Mouse (Mus musculus) layer of hippocampus, adult 9-11 months (tissue): ENCODE results near the gene Pipox.

Experiments
- DNase-seq: peaks from one replicate; pipeline ENCODE4 v3.0.0; 2022

Pipox gene

GRCm38 (mm10) chr11:77875847-77876759, 17.8 kb downstream of the Pipox start:
- DNase-seq, result no peak

- no peak for DNase-seq
Measured at GRCm38 (mm10) chr11:77875269-77875668, 18.6 kb downstream of the Pipox start.

DNA sequence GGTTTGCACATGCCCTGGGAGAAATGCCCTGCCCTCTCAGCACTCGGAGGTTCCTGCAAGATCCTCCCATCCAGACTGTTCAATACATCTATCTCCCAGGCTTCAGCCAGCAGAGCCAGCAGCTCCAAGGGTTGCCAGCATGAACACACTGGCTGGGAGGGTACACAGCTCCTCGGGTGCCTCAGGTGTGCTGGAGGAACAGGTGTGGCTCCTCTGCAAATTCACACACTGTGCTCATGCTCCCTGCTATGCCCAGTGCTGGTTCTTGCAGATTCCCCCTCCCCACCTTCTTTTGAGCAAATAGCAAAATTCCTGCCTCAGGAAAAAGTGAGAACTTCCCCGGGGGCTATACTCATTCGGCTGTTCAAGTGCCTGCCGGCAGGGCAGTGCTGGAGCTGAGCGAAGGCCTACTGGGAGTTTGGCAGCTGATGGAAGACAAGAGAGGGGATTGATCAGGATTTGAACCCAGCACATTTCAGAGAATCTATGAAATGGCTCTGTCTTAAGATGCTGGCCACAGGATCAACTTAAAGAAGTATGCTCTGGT, 19.1 kb downstream of the Pipox start:
- DNase-seq, result no peak

GRCm38 (mm10) chr11:77873116-77873515, 20.8 kb downstream of the Pipox start:
- no peak for DNase-seq

- DNase-seq, result no peak
Measured at GRCm38 (mm10) chr11:77872685-77873084, 21.2 kb downstream of the Pipox start.

DNA sequence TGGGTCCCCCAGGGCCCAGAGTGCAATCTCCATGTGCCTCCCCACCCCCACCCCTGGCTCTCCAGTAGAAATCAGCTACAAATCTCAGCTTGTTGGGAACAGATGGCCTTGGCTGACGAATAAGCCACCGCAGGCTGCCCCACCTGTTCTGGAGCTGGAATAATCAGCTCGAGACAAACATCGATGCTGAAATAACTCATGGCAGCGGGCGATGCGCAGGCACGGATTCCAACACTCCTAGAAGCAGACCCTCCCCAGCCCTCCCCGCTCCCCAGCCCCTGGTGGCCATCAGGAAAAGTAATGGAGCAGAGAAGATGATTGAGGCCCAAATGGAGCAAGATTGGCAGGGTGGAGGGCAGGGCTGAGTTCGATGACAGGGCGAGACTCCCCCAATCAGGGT, 21.7 kb downstream of the Pipox start:
- peak; percentile 85 for DNase-seq

- DNase-seq, result peak; percentile 85
Measured at GRCm38 (mm10) chr11:77871436-77871835, 22.5 kb downstream of the Pipox start.

- no peak for DNase-seq
Measured at GRCm38 (mm10) chr11:77867419-77868083, 26.3 kb downstream of the Pipox start.

- DNase-seq, result no peak
Measured at GRCm38 (mm10) chr11:77864771-77865170, 29.1 kb downstream of the Pipox start.

- no peak for DNase-seq
Measured at GRCm38 (mm10) chr11:77862887-77863286, 31.0 kb downstream of the Pipox start.

DNA sequence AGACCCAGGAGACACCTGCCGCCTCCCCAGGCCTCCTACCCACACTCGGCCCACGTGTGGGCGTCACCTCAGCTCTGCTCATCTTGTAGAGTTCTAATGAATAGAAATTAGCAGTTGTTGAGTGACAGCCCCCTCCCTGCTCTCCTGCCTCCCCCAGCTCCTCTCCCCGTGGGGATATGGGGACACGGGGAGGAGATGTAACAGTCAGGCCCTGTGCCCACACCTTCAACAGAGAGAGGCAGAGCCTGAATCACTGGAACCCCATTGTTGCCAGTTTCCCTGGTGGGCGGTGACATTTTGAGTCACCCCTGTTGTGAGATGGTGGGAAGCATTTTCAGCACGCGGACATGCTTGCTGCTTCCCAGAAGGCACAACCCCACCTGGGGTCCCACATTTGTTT, 32.9 kb downstream of the Pipox start:
- no peak for DNase-seq

DNA sequence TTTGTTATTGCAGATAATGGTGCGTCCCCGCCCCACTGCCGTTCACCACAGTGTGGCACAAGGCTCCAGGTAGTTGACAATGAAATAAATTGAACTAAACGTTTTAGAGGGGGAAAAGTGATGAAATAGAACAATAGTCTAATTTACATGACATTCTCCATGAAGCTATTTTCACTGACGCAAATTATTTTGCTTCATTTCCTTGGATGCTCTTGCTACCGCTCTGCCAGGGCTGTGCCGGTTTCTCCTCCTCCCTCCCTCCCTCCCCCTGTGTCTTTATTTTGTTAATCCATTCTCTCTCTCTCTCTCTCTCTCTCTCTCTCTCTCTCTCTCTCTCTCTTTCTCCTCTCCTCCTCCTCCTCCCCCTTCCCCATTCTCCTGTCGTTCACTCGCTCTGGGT, 35.3 kb downstream of the Pipox start:
- DNase-seq, result no peak

GRCm38 (mm10) chr11:77857089-77857488, 36.8 kb downstream of the Pipox start:
- DNase-seq, result no peak

GRCm38 (mm10) chr11:77855396-77855795, 38.5 kb downstream of the Pipox start:
- no peak for DNase-seq

GRCm38 (mm10) chr11:77854641-77855040, 39.3 kb downstream of the Pipox start:
- no peak for DNase-seq

GRCm38 (mm10) chr11:77852941-77853668, 40.8 kb downstream of the Pipox start:
- no peak for DNase-seq

DNA sequence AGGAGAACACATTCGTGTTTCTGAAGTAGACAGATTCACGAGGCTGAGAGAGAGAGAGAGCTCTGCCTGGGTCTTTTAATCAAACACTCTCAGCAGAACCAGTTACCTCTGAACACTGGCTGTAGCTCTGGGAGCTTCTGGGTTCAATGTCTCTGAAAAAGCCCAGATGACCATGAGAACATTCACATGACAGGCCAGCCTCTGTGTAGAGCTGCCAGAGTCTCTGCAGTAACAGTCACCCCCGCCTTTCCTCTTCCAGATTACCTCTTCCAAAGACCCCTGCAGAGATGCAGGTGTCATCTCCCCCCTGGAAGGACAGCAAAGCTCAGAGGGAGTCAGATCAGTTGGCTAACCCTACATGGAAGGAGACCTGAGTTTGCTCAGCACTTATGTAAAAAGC, 41.7 kb downstream of the Pipox start:
- no peak for DNase-seq

DNA sequence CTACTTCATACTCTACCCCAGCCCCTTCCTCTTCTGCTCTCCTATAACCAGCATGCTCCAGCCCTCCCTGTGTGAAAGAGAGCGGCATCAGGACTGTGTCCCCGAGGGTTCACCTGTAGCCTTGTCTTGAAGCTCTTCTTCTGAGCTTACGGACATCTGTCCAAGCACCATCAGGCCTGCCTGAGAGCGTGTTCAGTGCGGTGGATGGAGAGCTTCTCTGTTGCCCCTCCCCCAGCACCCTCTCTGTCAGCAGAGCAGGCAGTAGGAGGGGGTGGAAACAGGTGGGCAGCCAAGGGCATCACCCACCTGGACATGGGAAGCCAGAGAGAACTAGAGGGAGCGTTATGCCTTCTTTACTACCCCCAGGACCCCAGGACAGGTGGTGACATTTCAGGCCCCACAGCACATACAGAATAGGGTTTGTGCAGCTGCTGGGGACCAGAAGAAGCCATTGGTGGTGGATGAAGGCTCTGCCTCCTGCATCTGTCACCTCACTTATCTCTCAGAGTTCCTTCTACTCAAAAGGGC, 42.3 kb downstream of the Pipox start:
- DNase-seq, result no peak

DNA sequence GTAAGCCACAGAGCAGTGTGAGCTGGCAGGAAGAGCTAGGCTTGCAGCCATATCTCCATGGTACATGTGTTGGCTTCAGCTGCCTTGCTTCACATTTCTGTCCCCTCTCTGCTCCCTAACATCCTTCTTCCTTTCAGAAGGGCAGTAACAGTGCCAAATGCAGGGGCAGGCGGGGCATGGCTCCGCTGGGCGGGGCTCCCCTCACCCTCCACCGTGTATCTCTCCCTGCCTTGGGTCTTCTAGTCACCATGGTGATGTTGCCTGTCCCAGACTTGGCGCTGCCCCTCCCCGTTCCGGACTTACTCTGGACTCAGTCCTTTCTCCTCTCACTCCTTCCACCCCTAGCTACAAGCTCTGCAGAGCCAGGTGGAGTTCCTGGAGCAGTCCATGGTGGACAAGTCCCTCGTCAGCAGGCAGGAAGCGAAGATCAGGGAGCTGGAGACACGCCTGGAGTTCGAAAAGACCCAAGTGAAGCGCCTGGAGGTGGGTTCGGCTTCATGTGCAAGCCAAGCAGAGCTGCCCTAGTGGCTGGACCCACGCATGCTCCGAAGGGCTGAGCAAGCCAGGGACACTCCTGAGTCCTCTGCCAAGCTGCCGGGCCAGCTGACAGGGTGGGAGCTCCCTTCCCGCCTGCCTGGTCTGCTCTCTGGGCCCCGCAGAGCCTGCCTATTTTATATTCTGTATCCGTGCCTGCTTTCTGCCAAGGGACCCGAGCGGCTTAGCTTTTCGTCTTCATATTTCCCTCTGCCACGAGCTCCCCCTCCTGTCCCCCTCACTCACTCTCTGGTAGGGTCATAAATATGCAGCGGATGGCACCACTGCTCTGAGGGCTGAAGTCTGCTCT, 43.3 kb downstream of the Pipox start:
- DNase-seq, result peak; percentile 84

DNA sequence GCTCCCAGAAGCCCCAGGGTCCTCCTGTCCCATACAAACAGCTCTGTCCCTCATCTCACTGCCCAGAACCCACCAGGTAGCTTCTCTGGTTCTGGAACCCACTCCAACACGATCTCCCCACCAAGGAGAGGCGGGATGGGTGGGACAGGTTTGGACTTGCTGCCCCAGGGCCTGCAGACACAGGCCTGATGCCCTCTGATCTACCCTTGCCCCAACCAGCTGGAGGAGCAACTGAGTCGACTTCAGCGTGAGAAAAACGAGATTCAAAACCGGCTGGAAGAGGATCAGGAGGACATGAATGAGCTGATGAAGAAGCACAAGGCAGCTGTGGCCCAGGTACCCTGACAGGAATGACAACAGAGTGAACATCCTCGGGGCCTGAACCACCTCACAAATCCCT, 44.7 kb downstream of the Pipox start:
- no peak for DNase-seq

GRCm38 (mm10) chr11:77848131-77848530, 45.8 kb downstream of the Pipox start:
- DNase-seq, result no peak

DNA sequence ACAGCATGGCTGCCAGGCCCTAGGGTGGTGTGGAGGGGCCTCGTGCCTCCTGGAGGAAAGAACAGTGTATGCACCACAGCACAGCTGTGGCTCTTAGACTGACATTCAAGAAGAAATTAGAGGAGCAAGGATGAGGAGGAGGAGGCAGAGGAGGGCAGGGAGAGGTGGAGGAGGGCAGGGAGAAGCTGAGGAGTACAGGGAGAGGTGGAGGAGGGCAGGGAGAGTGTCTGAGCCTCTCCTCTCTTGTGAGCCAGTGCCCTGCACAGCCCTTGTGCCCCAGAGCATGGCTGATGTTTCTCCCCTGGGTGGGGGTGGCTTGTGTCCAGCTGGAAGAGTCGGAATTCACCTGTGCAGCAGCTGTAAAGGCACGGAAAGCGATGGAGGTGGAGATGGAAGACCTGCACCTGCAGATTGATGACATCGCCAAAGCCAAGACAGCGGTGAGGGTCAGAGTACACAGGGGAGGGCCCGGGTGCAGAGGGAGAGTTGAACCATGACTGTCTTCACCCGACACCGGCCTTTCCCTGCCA, 46.2 kb downstream of the Pipox start:
- no peak for DNase-seq
